Mouse (Mus musculus) left cerebral cortex, postnatal 14 days (tissue): ENCODE data around the gene P2ry6. TPM values are rescaled to one million over a fixed set of nuclear protein-coding genes. Genes with fewer than 3 reads are reported as not detected.
A peak's percentile ranks its signal among the peaks of the same experiment; 100 is the strongest.

Experiments
- DNase-seq, 2 experiments: peaks; one replicate each; pipeline ENCODE4 v3.0.0; 2021 to 2022; ENCODE audit warnings: low spot score in 2 of 2, mixed read lengths in 1 of 2
- intact Hi-C: fragments of 180-260 bp; cut with DNase I; formaldehyde crosslinking; loops from one replicate; pipeline ENCODE4 v1.15.1; 2025
- total RNA-seq, 2 experiments: library from RNA; stranded (reverse); gene quantifications; 2 replicates each; pipeline ENCODE4 v1.2.3; 2021

P2ry6 gene
- total RNA-seq, 2 experiments from 2014 or later = 4.2 to 4.3 TPM

GRCm38 (mm10) chr7:100991972-100992371 lies 17.5 kb upstream of the P2ry6 start:
- intact Hi-C loops = no loop called here
- no peak for DNase-seq

GRCm38 (mm10) chr7:100990636-100991311 lies 16.3 kb upstream of the P2ry6 start:
- intact Hi-C loops = no loop called here
- no peak for DNase-seq

DNA sequence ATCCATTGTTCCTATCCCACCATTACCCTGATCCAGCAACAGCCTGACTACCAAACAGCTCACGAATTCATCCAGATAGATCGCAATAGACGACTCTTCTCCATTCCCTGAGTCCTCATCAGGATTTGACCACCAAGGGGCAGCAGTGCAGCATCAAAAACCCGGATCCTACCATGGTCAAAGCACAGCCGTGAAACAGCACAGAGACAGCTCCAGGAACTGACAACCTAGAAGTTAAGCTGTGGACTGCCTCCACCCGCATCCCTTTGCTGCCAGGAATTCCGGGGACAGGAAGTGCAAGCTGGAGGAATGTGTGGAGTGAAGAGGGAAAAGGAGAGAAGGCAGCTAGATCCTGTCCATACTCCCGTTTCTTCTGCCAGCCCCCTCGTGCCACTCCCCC lies 13.6 kb upstream of the P2ry6 start:
- intact Hi-C loops = loop anchor here (1.0 kb wide), 1 partner anchor 64 kb away; no protein-coding TSS in a partner anchor
- peak; percentile 74 to 79 for DNase-seq

DNA sequence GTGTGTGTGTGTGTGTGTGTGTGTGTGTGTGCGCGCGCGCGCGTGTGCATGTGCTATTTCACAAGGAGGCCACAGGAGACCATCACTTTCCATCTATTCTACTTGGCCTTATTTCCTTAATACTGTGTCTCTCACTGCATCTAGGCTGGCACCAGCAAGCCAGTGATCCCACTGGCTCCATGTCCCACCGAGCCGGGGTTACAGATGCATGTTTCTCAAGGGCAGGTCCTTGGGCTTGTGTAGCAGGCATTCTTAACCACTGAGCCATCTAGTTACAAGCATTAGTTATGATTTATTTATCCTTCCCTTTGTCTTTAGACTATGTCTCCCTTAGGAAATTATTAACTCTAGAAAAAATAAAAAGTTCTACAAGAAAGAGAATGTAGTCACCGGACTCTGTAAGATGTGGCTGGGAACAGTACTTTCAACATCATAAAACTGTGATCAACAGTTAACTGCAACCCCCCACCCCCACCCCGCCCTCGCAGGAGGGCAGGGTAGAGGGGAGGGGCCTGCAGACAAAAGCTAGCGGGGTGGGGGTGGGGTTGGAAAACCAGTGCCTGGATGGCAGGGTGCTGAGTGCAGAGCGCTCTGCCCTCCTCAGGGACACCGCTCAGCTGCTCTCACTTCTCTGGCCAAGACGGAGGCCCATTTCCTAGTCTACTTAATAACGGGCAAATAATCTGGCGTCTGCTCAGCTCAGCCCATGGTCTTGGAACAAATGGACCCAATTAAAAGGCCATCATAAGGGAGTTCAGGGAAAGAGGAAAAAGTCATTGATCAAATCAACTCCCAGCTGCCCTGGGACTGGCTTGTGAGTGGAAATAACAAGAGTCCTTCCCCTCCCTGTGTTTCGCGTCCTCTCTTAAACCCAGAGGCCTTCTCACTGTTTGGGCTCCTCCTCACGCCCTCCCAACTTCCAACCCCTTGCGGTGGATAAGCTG lies 10.3 kb upstream of the P2ry6 start:
- DNase-seq = no peak
- intact Hi-C loops = no loop called here

DNA sequence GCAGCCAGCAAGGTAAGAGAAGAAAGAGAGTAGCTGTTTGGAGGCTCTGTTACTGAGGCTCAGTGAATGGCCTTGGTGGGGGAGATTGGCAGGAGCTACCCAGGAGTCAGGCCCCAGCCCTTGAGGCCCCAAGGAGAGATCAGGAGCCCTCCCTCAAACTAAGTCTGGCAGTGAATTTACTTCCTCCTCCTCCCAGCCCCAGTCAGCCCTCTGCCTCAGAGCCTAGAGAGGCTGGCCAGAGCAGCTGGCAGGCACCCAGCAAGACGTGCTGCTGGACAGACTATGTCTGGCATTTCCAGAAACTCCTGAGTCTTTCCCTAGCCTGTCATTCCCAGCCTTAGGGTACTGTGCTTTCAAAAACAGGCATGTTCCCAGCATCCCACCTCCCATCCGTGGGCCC lies 4.7 kb upstream of the P2ry6 start:
- peak; percentile 26 to 64 for DNase-seq
- intact Hi-C loops = no loop called here

DNA sequence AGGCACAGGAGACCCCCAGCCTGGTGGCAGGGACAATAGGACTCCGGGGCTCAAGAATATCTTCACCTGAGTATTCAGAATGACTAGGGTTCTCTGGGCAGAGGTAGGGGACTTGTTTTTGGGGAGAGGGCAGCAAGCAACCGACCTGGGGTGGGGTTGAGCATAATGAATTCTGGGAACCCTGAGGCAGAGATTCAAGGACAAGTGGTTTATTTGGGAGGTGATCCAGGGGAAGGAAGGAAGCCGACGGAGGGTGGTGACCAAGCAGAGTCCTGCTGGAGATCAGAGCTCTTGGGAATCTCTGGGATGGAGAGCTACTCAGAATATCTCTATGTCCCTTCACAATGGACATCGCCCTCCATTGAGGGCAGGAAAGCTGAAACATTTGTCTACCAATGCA lies 3.7 kb upstream of the P2ry6 start:
- intact Hi-C loops = no loop called here
- no peak for DNase-seq

GRCm38 (mm10) chr7:100972875-100973274 lies 1.6 kb downstream of the P2ry6 start:
- intact Hi-C loops = no loop called here
- DNase-seq = peak in 1 of 2 experiments; percentile 26

- no peak for DNase-seq
- intact Hi-C loops = no loop called here
These were observed 5.4 kb downstream of the P2ry6 start for GRCm38 (mm10) chr7:100968874-100969659.

GRCm38 (mm10) chr7:100968376-100968775 lies 6.1 kb downstream of the P2ry6 start:
- intact Hi-C loops = no loop called here
- DNase-seq = no peak

DNA sequence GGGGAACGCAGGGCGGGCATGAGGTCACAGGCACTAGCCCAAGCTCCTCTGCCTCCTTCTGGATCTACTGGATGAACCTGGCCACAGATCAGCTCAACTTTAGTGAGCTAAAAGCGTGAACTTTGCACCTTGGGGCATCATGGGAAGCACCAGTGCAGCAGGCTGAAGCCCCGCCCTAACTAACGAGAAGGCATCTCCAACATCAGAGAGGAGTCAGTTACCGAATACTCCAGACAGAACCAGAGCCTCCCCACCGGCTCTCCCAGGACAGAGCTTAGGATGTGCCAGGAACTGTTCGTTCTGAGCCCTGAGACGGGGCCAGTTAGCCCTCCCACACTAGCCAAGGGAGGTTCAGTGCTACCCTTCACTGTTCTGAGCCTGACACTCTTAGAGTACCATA lies 6.6 kb downstream of the P2ry6 start:
- intact Hi-C loops = no loop called here
- no peak for DNase-seq

- no peak for DNase-seq
- intact Hi-C loops = no loop called here
These were observed 8.4 kb downstream of the P2ry6 start for GRCm38 (mm10) chr7:100966014-100966413.

DNA sequence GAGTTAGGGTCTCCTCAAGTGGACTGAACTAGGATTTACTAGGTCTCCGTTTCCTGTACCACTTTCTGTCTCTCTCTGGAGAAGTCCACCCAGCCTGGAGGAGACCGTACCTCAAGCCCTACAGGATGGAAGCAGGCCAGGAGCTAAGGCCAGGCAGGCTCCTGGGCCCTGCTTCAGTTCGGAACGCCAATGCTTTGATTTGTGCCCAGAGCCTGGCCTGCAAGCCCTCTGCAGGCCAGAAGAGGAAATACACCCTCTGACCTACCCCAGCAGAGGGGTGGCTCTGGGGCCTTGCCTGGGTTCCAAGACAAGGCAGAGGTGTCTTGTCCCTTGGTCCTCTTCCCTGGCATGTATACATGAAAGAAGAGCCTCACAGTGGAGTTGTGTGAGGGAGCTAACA lies 9.4 kb downstream of the P2ry6 start:
- intact Hi-C loops = no loop called here
- no peak for DNase-seq

DNA sequence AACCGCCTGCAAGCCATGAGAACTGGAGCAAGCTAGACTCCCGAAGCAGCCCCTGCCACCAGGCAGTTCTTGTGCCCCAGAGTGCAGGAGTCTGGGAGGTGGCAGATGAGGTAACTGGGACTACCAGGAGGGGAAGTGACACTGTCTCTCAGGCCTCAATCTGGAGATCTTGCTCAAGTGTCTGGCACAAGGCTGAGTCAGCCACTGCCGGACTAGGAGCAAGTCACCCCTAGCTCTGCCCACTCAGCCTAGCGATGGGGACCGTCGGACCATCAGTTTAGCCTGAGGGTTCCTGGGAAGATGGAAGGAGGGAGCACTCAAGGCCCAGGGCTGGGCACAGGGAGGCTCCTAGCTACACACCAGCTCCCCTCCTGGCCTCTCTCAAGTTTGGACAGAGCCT lies 10.2 kb downstream of the P2ry6 start:
- intact Hi-C loops = no loop called here
- DNase-seq = no peak

DNA sequence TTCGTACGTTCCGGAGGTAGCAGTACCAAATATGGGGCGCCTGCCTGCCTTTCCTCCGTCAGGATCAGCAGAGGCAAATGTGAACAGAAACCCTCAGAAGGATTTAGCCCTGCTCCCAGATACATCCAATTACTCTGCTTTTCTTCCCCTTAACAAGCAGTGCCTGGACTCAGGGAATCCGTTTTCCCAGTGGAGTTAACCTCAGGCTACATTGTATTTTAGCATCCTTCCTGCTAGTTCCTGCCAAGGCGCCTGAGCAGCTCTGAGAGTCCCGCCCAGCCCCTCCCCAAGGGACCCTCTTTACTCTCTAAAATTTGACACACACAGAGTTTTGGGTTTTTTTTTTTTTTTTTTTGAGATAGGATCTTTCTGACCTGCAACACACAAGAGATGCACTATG lies 11.1 kb downstream of the P2ry6 start:
- no peak for DNase-seq
- intact Hi-C loops = no loop called here

DNA sequence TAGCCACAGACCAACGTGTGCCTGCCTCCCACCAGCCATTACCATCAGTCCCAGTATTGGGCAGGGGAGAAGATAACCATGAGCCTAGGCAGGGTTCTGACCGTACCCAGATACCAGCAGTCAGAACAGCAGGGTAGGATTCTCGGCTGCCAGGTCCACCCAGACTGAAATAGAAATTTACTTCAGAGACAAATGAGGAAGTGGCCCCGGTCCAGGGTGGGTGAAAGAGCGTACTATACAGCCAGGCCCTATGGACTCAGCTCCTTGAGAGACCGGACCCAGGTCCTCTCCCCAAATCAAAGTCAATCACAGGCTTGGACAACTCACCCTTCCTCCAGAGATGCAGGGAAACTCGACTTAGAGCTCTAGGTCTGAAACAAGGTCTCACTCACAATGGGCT lies 13.3 kb downstream of the P2ry6 start:
- intact Hi-C loops = no loop called here
- DNase-seq = no peak

- intact Hi-C loops = no loop called here
- no peak for DNase-seq
These were observed 14.0 kb downstream of the P2ry6 start for GRCm38 (mm10) chr7:100960462-100960861.

- intact Hi-C loops = no loop called here
- no peak for DNase-seq
These were observed 16.0 kb downstream of the P2ry6 start for GRCm38 (mm10) chr7:100958426-100958825.

- intact Hi-C loops = no loop called here
These were observed 21.8 kb downstream of the P2ry6 start for GRCm38 (mm10) chr7:100952686-100953085.

GRCm38 (mm10) chr7:100951903-100952302 lies 22.5 kb downstream of the P2ry6 start:
- peak in 1 of 2 experiments; percentile 41 for DNase-seq
- intact Hi-C loops = no loop called here

More at GRCm38 (mm10) chr7:100952686-100953085, 21.8 kb downstream of the P2ry6 start:
- no peak for DNase-seq

- intact Hi-C loops = no loop called here
- peak in 1 of 2 experiments; percentile 44 for DNase-seq
These were observed 23.9 kb downstream of the P2ry6 start for GRCm38 (mm10) chr7:100950481-100951010.
